Mouse (Mus musculus) lung, postnatal 0 days (tissue): ENCODE data around the gene Hyal2. TPM values are rescaled to one million over a fixed set of nuclear protein-coding genes. Genes with fewer than 3 reads are reported as not detected.
A peak's percentile ranks its signal among the peaks of the same experiment; 100 is the strongest.

Experiments
- ATAC-seq: fragments of 200-750 bp; cut with Nextera tagmentation; 2 replicates; pipeline ENCODE4 v1.8.0; 2017; ENCODE audit warnings: moderate library complexity
- DNase-seq: peaks from one replicate; pipeline ENCODE4 v3.0.0-alpha.2; 2016; ENCODE audit warnings: low spot score
- H3K27ac ChIP-seq: fragments of 300-500 bp; sonication (generic); 2 replicates; pipeline ENCODE4 v1.5.1; 2014; ENCODE audit warnings: antibody characterized with exemption, mild to moderate bottlenecking, low read length, mixed read lengths
- H3K27me3 ChIP-seq: fragments of 300-500 bp; sonication (generic); replicated peaks from 2 replicates; pipeline ENCODE4 v1.6.1; 2014; ENCODE audit warnings: low read length, mixed read lengths; ENCODE audit not compliant: insufficient read depth
- H3K36me3 ChIP-seq: fragments of 300-500 bp; sonication (generic); 2 replicates; pipeline ENCODE4 v1.6.1; 2014; ENCODE audit warnings: low read length, mixed read lengths; ENCODE audit not compliant: insufficient read depth
- H3K4me1 ChIP-seq: fragments of 300-500 bp; sonication (generic); 2 replicates; pipeline ENCODE4 v1.6.1; 2014; ENCODE audit warnings: antibody characterized with exemption, low read depth, low read length, mixed read lengths; ENCODE audit not compliant: insufficient read depth
- H3K4me2 ChIP-seq: fragments of 300-500 bp; sonication (generic); replicated peaks from 2 replicates; pipeline ENCODE4 v1.6.1; 2014; ENCODE audit warnings: low read depth, mild to moderate bottlenecking, low read length, moderate library complexity, mixed read lengths
- H3K4me3 ChIP-seq: fragments of 300-500 bp; sonication (generic); 2 replicates; pipeline ENCODE4 v1.5.1; 2014; ENCODE audit warnings: low read depth, low read length
- H3K9ac ChIP-seq: fragments of 300-500 bp; sonication (generic); replicated peaks from 2 replicates; pipeline ENCODE4 v1.6.1; 2014; ENCODE audit warnings: low read depth, mild to moderate bottlenecking
- H3K9me3 ChIP-seq: fragments of 300-500 bp; sonication (generic); 2 replicates; pipeline ENCODE4 v1.6.1; 2016; ENCODE audit warnings: low read length, mixed read lengths
- CTCF ChIP-seq: IDR thresholded peaks from 2 replicates; pipeline ENCODE4 v1.5.1; 2016; ENCODE audit warnings: antibody characterized with exemption, mild to moderate bottlenecking
- EP300 ChIP-seq: IDR thresholded peaks from 2 replicates; pipeline ENCODE4 v1.6.1; 2016; ENCODE audit warnings: antibody characterized with exemption, mild to moderate bottlenecking, control low read depth
- WGBS: fragments of 180-500 bp; shearing (Covaris S2); extraction: QIAGEN DNeasy Blood & Tissue Kit; methylation state at CpG from one replicate; pipeline ENCODE4 v1.1.7; 2014; 5-methylcytosine and 5-hydroxymethylcytosine counted together
- polyA plus RNA-seq: library from polyadenylated mRNA; unstranded; fragments of >200 nt; fragmentation: Nextera tagmentation; extraction: Ambion mirVana; gene quantifications from 2 replicates; pipeline ENCODE4 v1.2.1, GENCODE M21; 2015

Gene Hyal2
- polyA plus RNA-seq = 103 and 104 TPM in 2 replicates

DNA sequence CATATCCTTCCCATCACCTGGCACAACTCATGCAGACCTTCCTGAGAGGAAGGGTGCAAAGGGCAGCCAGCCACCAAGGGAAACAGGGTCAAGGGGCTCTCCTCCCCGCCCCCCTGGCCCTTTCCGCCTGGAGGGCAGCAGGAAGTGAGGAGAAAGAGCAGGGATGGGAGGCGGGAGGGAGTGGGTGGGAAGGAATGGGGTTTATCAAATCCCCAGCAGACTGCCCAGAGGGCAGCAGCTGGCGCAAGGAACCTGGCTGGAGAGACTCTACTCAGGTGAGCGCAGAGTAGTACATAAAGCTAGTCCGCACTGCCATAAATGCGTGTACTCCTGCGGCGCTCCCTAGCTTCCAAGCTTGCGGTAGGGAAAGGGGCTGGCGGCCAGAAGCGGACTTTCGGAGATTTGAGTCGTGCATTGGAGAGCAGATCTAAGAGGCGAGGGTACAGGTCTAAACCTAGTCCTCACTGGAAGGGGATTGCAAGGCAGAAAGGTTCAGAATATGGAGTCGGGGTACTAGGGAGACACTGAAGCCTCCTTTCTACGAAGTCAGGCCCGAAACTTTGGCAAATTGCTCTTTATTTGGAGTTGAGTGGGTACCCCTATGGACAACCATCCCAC, at the start of gene Hyal2:
Gene Hyal2 (plus strand): TSS at position 244 of the 618 bp plus-strand sequence.
- peaks cover 18% of the 10 kb centered on the region; the same call in 1 of the 2 replicates for H3K4me1 ChIP-seq
- H3K4me3 ChIP-seq = peak within 1 kb of the TSS; percentile 63
- peak within 1 kb of the TSS; percentile 70 for H3K4me2 ChIP-seq
- no peaks in the 10 kb centered on the region for H3K9me3 ChIP-seq
- ATAC-seq (no peak), DNase-seq (peak; percentile 58)
- WGBS = 7% methylated on average over 18 of the region's 18 CpGs
- no peak for TF ChIP-seq EP300
- peak; percentile 3; the same call in 1 of the 2 replicates for TF ChIP-seq CTCF
- H3K27me3 ChIP-seq = no peaks in the 10 kb centered on the region
- H3K36me3 ChIP-seq = peaks cover 8% of the 10 kb centered on the region; the same call in 1 of the 2 replicates
- peak within 1 kb of the TSS; percentile 92 for H3K27ac ChIP-seq
- peak within 1 kb of the TSS; percentile 41 for H3K9ac ChIP-seq

DNA sequence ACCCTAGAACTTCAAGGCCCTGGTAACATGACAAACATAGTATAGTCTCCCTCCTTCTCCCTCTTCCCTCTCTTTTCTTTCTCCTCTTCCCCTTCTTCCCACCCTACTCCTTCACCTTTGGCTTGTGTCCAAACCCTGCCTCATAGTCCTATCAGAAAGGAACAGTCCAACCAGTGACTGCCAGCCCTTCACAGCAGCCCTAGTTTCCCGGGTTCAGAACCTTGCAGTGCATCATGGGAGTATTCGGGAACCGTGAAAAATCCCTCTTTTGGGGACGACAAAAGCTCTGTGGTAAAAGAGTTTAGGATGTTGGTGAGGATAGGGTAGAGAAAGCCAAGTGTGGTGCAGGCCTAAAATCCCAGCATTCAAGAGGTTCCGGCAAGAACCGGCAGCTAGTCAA, 47.4 kb upstream of the Hyal2 start:
- 61% methylated on average over 6 of the region's 6 CpGs for WGBS
- TF ChIP-seq CTCF (no peak), EP300 (no peak)
- H3K4me1 ChIP-seq = no peaks in the 10 kb centered on the region; the same call in 1 of the 2 replicates

DNA sequence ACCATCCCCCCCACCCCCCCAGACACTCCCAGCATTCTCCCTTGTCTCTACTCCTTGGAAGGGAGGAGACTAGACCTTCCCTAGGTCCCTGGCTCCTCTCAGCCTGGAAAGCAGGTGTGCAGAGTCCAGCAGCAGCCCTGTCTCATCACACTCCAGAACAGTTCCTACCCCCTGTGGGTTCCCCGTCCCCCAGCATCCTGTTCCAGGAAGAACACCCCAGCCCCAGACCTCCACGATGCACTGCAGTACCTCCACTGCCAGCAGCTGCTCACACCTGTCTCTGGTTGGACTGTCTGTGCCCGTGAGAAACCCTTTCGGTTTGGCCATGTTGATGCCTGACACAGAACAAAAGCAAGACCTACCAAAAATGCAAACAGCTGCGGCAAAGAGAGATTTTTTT, 46.6 kb upstream of the Hyal2 start:
- Histone ChIP-seq H3K36me3 (no peaks in the 10 kb centered on the region), H3K27ac (no peak overlapping the region), H3K9ac (no peak overlapping the region), H3K4me1 (no peaks in the 10 kb centered on the region; the same call in 1 of the 2 replicates), H3K27me3 (peaks cover 1% of the 10 kb centered on the region; the same call in 1 of the 2 replicates), H3K4me2 (no peak overlapping the region), H3K4me3 (no peak overlapping the region), H3K9me3 (no peaks in the 10 kb centered on the region)
- no peak for TF ChIP-seq EP300
- TF ChIP-seq CTCF = no peak
- ATAC-seq (no peak), DNase-seq (no peak)
- 48% methylated on average over 5 of the region's 5 CpGs for whole genome bisulfite sequencing

More for the DNA sequence above, 47.4 kb upstream of the Hyal2 start:
- DNase-seq (no peak), ATAC-seq (no peak)
- no peak overlapping the region for H3K27ac ChIP-seq
- H3K9ac ChIP-seq = no peak overlapping the region
- H3K4me3 ChIP-seq = no peak overlapping the region
- H3K4me2 ChIP-seq = no peak overlapping the region
- H3K36me3 ChIP-seq = no peaks in the 10 kb centered on the region
- H3K9me3 ChIP-seq = no peaks in the 10 kb centered on the region
- H3K27me3 ChIP-seq = no peaks in the 10 kb centered on the region

DNA sequence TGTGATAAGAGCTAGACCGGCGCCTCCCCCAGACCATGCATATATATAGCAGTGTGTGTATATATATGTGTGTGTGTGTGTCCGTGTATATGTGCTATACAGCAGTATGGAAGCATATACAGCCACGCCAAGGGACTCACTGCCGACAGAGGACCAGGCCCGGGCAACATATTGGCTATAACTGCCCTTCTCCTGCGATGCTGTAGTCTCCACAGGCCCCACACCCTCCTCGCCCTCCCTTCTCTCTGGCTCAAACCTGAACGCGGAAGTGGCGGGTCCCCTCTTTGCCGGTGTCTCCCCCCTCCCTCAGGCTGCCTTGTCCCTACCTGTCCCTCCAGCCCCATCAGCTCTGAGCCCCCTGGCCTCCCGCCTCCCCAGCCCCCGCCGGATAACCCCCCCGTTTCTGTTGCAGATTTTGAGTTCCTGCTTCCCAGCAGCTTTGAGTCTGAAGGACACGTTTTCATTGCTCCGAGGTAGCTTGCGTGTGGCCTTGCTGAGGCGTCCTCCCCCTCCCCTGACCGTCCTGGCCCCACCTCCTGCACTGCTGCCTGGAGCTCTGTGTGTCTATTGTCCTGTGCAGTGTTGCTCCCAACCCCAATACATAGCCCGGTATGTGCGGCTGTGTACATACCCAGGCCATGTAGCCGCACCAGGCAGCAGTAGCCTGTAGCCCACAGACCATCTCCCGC, 45.9 kb upstream of the Hyal2 start:
- no peaks in the 10 kb centered on the region for H3K9me3 ChIP-seq
- 21% methylated on average over 18 of the region's 25 CpGs for whole genome bisulfite sequencing
- ATAC-seq (no peak), DNase-seq (peak; percentile 28)
- H3K4me1 ChIP-seq = no peaks in the 10 kb centered on the region; the same call in 1 of the 2 replicates
- peaks cover 8% of the 10 kb centered on the region for H3K27me3 ChIP-seq
- H3K4me3 ChIP-seq = no peak overlapping the region
- no peak overlapping the region for H3K27ac ChIP-seq
- peak overlapping the region; percentile 41 for H3K4me2 ChIP-seq
- H3K9ac ChIP-seq = no peak overlapping the region
- no peak for TF ChIP-seq EP300
- TF ChIP-seq CTCF = no peak
- no peaks in the 10 kb centered on the region for H3K36me3 ChIP-seq

DNA sequence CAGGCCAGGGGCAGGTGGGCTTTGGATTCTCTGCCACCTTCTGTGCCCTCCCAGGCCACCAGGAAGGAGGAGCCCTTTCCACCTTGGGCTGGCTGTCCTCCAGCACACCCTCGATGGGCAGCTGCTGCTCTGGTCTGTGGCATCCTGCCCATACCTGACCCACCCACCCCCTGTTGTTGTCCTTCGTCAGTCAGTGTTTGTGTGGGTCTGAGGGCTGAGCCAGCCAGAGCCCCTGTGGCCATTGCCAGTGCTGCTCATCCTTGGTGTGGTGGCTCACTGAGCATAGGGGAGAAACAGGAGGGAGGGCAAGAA, 45.4 kb upstream of the Hyal2 start:
- Histone ChIP-seq H3K4me2 (peak overlapping the region; percentile 41; the same call in 1 of the 2 replicates), H3K9ac (no peak overlapping the region)

DNA sequence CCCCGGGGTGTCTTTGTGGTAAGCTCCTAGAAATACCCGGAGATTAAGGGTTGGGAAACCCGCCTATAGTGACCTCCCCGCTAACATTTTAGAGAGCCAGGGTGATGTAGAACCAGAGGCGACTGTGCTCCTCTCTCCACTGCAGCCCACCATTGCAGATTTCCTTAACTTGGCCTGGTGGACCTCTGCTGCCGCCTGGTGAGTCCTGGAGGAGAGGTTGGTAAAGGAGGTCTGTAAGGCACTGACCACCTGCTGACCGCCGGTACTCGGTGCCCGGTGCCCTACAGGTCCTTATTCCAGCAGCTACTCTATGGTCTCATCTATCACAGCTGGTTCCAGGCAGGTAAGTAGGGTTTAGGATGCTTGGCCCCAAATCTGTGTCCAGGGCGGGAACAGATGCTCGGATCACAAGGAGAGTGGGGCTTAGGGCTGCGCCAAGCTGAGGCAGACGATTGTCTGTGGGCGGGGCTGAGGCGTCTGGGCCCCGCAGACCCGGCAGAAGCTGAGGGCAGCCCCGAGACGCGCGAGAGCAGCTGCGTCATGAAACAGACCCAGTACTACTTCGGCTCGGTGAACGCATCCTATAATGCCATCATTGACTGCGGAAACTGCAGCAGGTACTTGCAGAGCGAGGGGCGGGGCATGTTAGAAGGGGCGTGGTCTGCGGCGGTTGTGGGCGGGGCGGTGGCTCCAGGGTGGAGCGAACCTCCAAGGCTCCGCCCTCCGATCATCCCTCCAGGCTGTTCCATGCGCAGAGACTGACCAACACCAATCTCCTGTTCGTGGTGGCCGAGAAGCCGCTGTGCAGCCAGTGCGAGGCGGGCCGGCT, 41.3 kb upstream of the Hyal2 start:
- H3K4me3 ChIP-seq = peak overlapping the region; percentile 24
- 6% methylated on average over 44 of the region's 44 CpGs for WGBS
- DNase-seq (peak; percentile 68), ATAC-seq (peak; percentile 79)
- H3K4me2 ChIP-seq = peak overlapping the region; percentile 53
- H3K27ac ChIP-seq = no peak overlapping the region
- no peaks in the 10 kb centered on the region for H3K36me3 ChIP-seq
- no peak for TF ChIP-seq EP300
- no peaks in the 10 kb centered on the region for H3K9me3 ChIP-seq
- H3K27me3 ChIP-seq = peaks cover 18% of the 10 kb centered on the region
- peaks cover 4% of the 10 kb centered on the region; the same call in 1 of the 2 replicates for H3K4me1 ChIP-seq
- H3K9ac ChIP-seq = no peak overlapping the region

More for the DNA sequence above, 45.4 kb upstream of the Hyal2 start:
- H3K36me3 ChIP-seq = no peaks in the 10 kb centered on the region
- H3K9me3 ChIP-seq = no peaks in the 10 kb centered on the region
- 17% methylated on average over 2 of the region's 2 CpGs for WGBS
- peaks cover 12% of the 10 kb centered on the region for H3K27me3 ChIP-seq
- H3K27ac ChIP-seq = no peak overlapping the region
- DNase-seq (no peak), ATAC-seq (no peak)
- H3K4me3 ChIP-seq = no peak overlapping the region
- no peak for TF ChIP-seq CTCF
- no peak for TF ChIP-seq EP300
- peaks cover 4% of the 10 kb centered on the region; the same call in 1 of the 2 replicates for H3K4me1 ChIP-seq
